Mouse (Mus musculus) heart, adult 2 months (tissue): ENCODE results near the gene Fgd6.

ENCODE experiments used
- CTCF ChIP-seq: fragments of 200-600 bp; IDR thresholded peaks from 2 replicates; pipeline ENCODE4 v1.8.1; 2022; ENCODE audit warnings: antibody characterized with exemption, mild to moderate bottlenecking, moderate library complexity
- POLR2A ChIP-seq: fragments of 200-500 bp; IDR thresholded peaks from 2 replicates; pipeline ENCODE4 v1.6.1; 2011; ENCODE audit warnings: mild to moderate bottlenecking, low read depth, low read length, control low read depth; ENCODE audit not compliant: insufficient read depth

DNA sequence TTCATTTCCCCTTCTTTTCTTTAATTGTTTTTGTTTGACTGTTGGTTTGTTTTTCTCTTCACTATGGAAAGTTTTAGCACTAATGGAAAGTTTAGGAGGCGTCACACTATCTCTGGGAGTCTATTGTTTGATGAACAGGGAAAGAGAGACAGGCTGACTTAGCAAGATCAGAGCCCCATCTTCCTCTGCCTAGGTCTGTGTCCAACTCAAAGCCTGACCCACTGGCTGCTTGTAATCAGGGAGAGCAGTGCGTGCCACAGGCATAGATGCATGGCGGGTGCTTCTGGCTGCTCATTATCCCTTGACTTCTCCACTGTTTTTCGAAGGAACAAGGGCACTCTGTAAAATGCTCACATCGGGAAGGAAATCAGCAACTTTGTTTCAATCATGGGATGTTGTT, 26.6 kb downstream of the Fgd6 start:
- TF ChIP-seq POLR2A, result no peak
- no peak for TF ChIP-seq CTCF
